Mouse (Mus musculus): Measurements from ENCODE around the gene Gm10964. TPM values are rescaled to one million over a fixed set of nuclear protein-coding genes. Genes with fewer than 3 reads are reported as not detected.
A peak's percentile ranks its signal among the peaks of the same experiment; 100 is the strongest.

Gene Gm10964
- polyA plus RNA-seq, 1 experiment from 2014 or later = not detected

DNA sequence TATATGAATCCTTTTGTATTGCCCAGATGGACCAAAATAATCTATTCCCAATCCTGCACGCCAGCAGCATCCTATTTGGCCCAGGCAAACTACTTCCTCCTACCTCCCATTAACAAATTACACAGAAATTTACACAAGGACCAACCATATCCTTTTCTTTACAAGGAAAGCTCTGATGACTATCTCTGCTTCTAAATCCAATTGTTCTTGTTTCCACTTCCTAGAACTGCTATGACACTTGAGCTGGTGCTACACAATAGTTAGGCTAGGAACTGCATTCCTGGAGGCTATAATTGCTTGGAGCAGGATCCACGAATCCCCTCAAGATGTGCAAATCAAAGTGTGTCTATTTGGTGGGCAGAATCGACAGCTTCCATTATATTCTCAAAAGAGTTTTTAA lies 27.6 kb downstream of the Gm10964 start:
- 84% methylated on average over 3 of the region's 3 CpGs for WGBS
- H3K36me3 ChIP-seq (ENCODE audit: control insufficient read depth, insufficient read depth, low read length) = no peaks in the 10 kb centered on the region
- no peak overlapping the region for H3K27ac ChIP-seq (ENCODE audit: low read length)
- no peak overlapping the region for H3K4me2 ChIP-seq (ENCODE audit: low read depth, low read length)
- H3K4me1 ChIP-seq (ENCODE audit: control insufficient read depth, insufficient read depth, low read length) = peaks cover 8% of the 10 kb centered on the region; the same call in 1 of the 2 replicates
- no peak for ATAC-seq (ENCODE audit: insufficient read depth, low FRiP score)
- no peak overlapping the region for H3K4me3 ChIP-seq (replicated peaks; ENCODE audit: low read length)
- no peaks in the 10 kb centered on the region for H3K27me3 ChIP-seq (ENCODE audit: control insufficient read depth, insufficient read depth, low read length)
- no peak overlapping the region for H3K9ac ChIP-seq (ENCODE audit: low read length)
- no peaks in the 10 kb centered on the region for H3K9me3 ChIP-seq (replicated peaks; ENCODE audit: control insufficient read depth, low read length)

DNA sequence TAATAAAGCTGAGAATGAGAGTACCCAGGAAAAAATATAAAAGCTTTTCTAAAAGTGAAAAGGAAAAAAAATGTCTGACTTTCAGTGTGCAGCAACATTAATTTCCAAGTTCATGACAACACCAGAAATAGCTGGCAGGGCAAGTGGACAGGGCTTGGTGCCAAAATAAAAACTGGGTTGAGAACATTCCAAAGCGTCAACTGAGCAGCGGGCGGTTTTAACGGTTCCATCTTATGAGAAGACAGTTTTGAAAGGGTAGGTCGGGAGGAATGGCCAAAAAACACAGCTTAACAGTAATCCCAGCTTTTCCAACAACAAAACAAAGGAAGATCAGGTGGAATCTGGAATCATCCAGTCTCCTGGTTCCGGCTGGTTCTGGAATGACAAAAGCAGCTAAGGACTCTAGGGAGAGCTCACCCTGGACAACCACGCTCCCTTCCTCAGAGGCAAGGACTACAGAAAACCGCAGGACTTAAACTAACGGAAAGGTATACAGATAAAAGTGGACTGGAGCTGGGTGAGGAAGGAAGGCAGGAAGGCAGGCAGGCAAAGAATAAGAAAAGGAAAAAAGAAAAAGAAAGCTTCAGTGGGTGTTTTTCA lies 32.5 kb downstream of the Gm10964 start:
- Histone ChIP-seq H3K27ac (ENCODE audit: low read length) (peak overlapping the region; percentile 66), H3K4me1 (ENCODE audit: control insufficient read depth, insufficient read depth, low read length) (peaks cover 13% of the 10 kb centered on the region; the same call in 1 of the 2 replicates), H3K4me2 (ENCODE audit: low read depth, low read length) (no peak overlapping the region), H3K4me3 (replicated peaks; ENCODE audit: low read length) (no peak overlapping the region), H3K9ac (ENCODE audit: low read length) (no peak overlapping the region), H3K27me3 (ENCODE audit: control insufficient read depth, insufficient read depth, low read length) (no peaks in the 10 kb centered on the region), H3K36me3 (ENCODE audit: control insufficient read depth, insufficient read depth, low read length) (no peaks in the 10 kb centered on the region), H3K9me3 (replicated peaks; ENCODE audit: control insufficient read depth, low read length) (no peaks in the 10 kb centered on the region)
- 48% methylated on average over 9 of the region's 9 CpGs for whole genome bisulfite sequencing
- no peak for ATAC-seq (ENCODE audit: insufficient read depth, low FRiP score)

DNA sequence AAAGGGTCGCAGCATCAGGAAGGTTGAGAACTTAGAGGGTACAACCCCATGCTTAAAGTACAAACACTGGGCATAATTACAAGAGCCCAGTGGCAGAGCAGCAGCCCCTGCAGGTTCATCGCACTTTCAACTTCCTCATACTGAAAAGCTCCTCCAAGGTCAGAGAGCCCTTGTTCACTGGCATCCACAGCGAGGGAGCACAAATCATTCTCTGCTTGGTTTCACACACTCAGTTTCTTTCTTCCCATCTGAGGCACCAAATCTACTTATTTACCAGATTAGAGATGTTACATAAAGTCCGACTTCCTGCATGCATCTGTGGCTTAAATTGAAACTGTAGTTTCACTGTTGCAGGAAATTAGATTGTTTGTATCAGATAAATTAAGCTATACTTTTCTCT lies 33.7 kb downstream of the Gm10964 start:
- no peak for ATAC-seq (ENCODE audit: insufficient read depth, low FRiP score)

DNA sequence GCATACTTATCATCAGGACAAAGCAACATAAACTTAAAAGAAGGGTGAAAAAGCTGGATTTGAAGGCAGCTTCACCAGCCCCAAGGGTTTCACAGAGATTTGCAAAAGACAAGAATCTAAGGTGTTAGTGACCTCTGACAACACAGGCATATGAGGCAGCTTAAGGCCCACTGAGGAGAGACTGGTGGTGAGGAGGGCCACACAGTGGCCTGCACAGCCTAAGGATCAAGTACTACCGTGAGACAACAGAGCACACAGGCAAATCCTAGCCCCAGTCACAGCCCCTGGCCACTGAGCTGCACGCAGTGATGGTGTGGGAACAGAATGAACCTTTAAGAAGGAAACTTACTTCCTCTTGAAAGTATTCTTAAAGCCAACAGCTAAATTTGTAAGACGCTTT lies 34.3 kb downstream of the Gm10964 start:
- H3K9ac ChIP-seq (ENCODE audit: low read length) = no peak overlapping the region

More for the DNA sequence above, 33.7 kb downstream of the Gm10964 start:
- Histone ChIP-seq H3K4me1 (ENCODE audit: control insufficient read depth, insufficient read depth, low read length) (peaks cover 13% of the 10 kb centered on the region; the same call in 1 of the 2 replicates), H3K9ac (ENCODE audit: low read length) (no peak overlapping the region), H3K4me2 (ENCODE audit: low read depth, low read length) (no peak overlapping the region), H3K27me3 (ENCODE audit: control insufficient read depth, insufficient read depth, low read length) (no peaks in the 10 kb centered on the region), H3K4me3 (replicated peaks; ENCODE audit: low read length) (no peak overlapping the region), H3K9me3 (replicated peaks; ENCODE audit: control insufficient read depth, low read length) (no peaks in the 10 kb centered on the region), H3K27ac (ENCODE audit: low read length) (peak overlapping the region; percentile 38; the same call in 1 of the 2 replicates), H3K36me3 (ENCODE audit: control insufficient read depth, insufficient read depth, low read length) (peaks cover 8% of the 10 kb centered on the region; the same call in 1 of the 2 replicates)
- 75% methylated on average over 4 of the region's 4 CpGs for WGBS

DNA sequence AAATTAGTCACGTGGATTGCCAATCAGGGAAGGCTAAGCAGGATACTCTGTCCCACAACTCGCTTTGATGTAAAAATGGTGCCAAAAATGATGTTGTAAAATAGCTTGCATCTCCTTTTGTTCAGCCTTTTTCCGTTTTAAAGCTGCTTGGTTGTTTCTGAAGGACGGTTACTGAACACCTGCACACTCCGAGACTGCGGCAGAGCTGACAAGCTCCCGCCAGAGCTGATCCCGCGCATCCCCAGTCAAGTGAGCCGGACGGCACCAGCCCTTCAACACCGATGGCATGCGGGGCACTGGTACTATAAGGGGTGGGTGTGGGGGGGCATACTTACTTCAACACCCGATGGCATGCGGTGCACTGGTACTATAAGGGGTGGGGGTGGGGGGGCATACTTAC lies 34.8 kb downstream of the Gm10964 start:
- no peaks in the 10 kb centered on the region for H3K27me3 ChIP-seq (ENCODE audit: control insufficient read depth, insufficient read depth, low read length)
- H3K4me3 ChIP-seq (replicated peaks; ENCODE audit: low read length) = no peak overlapping the region
- H3K4me2 ChIP-seq (ENCODE audit: low read depth, low read length) = no peak overlapping the region
- WGBS = 85% methylated on average over 15 of the region's 15 CpGs
- no peak for ATAC-seq (ENCODE audit: insufficient read depth, low FRiP score)
- no peak overlapping the region for H3K27ac ChIP-seq (ENCODE audit: low read length)
- H3K9ac ChIP-seq (ENCODE audit: low read length) = no peak overlapping the region
- peaks cover 11% of the 10 kb centered on the region for H3K36me3 ChIP-seq (ENCODE audit: control insufficient read depth, insufficient read depth, low read length)
- peaks cover 13% of the 10 kb centered on the region; the same call in 1 of the 2 replicates for H3K4me1 ChIP-seq (ENCODE audit: control insufficient read depth, insufficient read depth, low read length)
- no peaks in the 10 kb centered on the region for H3K9me3 ChIP-seq (replicated peaks; ENCODE audit: control insufficient read depth, low read length)

More for the DNA sequence above, 34.3 kb downstream of the Gm10964 start:
- no peak for ATAC-seq (ENCODE audit: insufficient read depth, low FRiP score)
- H3K27me3 ChIP-seq (ENCODE audit: control insufficient read depth, insufficient read depth, low read length) = no peaks in the 10 kb centered on the region
- no peak overlapping the region for H3K4me3 ChIP-seq (replicated peaks; ENCODE audit: low read length)
- H3K4me1 ChIP-seq (ENCODE audit: control insufficient read depth, insufficient read depth, low read length) = peaks cover 13% of the 10 kb centered on the region; the same call in 1 of the 2 replicates
- H3K36me3 ChIP-seq (ENCODE audit: control insufficient read depth, insufficient read depth, low read length) = peaks cover 11% of the 10 kb centered on the region
- H3K27ac ChIP-seq (ENCODE audit: low read length) = peak overlapping the region; percentile 32
- WGBS = 73% methylated on average over 3 of the region's 3 CpGs
- H3K4me2 ChIP-seq (ENCODE audit: low read depth, low read length) = no peak overlapping the region
- no peaks in the 10 kb centered on the region for H3K9me3 ChIP-seq (replicated peaks; ENCODE audit: control insufficient read depth, low read length)

DNA sequence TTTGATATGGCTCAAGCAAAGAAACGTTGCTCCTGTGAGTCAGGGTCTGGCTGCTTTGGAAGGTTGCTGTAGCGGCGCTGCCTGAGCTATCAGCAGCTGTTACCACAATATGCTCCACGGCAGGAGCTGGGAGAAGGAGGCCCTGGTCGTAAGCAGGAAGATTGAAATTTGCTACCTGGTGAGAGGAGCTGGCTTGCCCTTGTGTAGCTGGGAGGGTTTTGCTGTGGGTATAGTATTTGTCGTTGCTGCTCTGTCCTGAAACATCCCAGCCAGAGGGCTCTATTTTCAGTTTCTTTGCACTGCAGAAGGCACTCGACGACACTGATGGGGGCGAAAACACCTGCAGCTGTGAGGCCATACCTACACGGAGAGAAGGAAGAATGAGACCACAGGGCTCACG lies 38.8 kb downstream of the Gm10964 start:
- Histone ChIP-seq H3K27ac (ENCODE audit: low read length) (no peak overlapping the region), H3K4me3 (replicated peaks; ENCODE audit: low read length) (no peak overlapping the region), H3K27me3 (ENCODE audit: control insufficient read depth, insufficient read depth, low read length) (no peaks in the 10 kb centered on the region), H3K4me1 (ENCODE audit: control insufficient read depth, insufficient read depth, low read length) (0 out of 2 replicates have a peak, but pooled peaks cover 3% of the 10 kb centered on the region), H3K9me3 (replicated peaks; ENCODE audit: control insufficient read depth, low read length) (no peaks in the 10 kb centered on the region), H3K4me2 (ENCODE audit: low read depth, low read length) (no peak overlapping the region), H3K9ac (ENCODE audit: low read length) (no peak overlapping the region), H3K36me3 (ENCODE audit: control insufficient read depth, insufficient read depth, low read length) (peaks cover 11% of the 10 kb centered on the region)
- WGBS = 82% methylated on average over 11 of the region's 11 CpGs
- no peak for ATAC-seq (ENCODE audit: insufficient read depth, low FRiP score)

DNA sequence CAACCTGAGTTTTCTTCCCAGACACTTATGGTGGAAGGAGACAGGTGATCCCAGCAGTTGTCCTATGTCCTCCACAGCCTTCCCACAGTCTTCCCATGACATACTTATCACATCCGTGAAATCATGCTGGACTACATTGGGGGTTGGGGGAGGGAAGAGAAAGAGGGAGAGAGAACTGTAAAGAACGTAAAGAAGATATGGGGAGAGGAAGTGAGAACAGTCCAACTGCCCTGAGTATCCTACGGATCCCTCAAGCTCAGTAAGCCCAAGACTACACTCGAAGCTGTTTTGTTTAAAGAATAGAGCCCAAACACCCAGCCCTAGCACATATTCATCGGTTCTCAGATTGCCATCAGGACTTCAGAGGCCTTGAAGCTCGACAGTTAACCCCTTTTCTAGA lies 39.5 kb downstream of the Gm10964 start:
- H3K27ac ChIP-seq (ENCODE audit: low read length) = no peak overlapping the region
- no peaks in the 10 kb centered on the region for H3K27me3 ChIP-seq (ENCODE audit: control insufficient read depth, insufficient read depth, low read length)
- no peaks in the 10 kb centered on the region for H3K9me3 ChIP-seq (replicated peaks; ENCODE audit: control insufficient read depth, low read length)
- H3K4me1 ChIP-seq (ENCODE audit: control insufficient read depth, insufficient read depth, low read length) = peaks cover 7% of the 10 kb centered on the region; the same call in 1 of the 2 replicates
- H3K4me2 ChIP-seq (ENCODE audit: low read depth, low read length) = no peak overlapping the region
- peaks cover 11% of the 10 kb centered on the region for H3K36me3 ChIP-seq (ENCODE audit: control insufficient read depth, insufficient read depth, low read length)
- no peak for ATAC-seq (ENCODE audit: insufficient read depth, low FRiP score)
- no peak overlapping the region for H3K9ac ChIP-seq (ENCODE audit: low read length)
- WGBS = 70% methylated on average over 6 of the region's 6 CpGs
- no peak overlapping the region for H3K4me3 ChIP-seq (replicated peaks; ENCODE audit: low read length)

DNA sequence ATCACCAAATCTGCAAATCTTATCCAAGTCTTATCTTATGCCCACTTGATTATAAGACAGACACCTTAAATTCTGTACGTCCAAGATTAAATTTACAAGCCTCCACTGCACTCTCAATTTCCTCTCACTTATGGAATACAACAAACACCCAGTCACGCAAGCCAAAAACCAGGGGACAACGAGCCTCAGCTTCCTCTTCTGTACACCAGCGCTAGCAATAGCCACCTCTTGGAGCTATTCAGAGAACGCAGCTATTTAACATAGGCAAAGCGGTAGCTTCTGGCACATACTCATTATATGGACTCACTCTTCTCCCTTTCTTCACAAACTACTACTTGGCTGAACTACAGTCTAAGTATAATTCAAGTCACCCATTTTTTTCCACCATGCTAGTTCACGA lies 40.0 kb downstream of the Gm10964 start:
- ATAC-seq (ENCODE audit: insufficient read depth, low FRiP score) = no peak
- Histone ChIP-seq H3K4me1 (ENCODE audit: control insufficient read depth, insufficient read depth, low read length) (peaks cover 12% of the 10 kb centered on the region; the same call in 1 of the 2 replicates), H3K36me3 (ENCODE audit: control insufficient read depth, insufficient read depth, low read length) (peaks cover 11% of the 10 kb centered on the region), H3K27ac (ENCODE audit: low read length) (no peak overlapping the region), H3K9me3 (replicated peaks; ENCODE audit: control insufficient read depth, low read length) (no peaks in the 10 kb centered on the region), H3K4me2 (ENCODE audit: low read depth, low read length) (no peak overlapping the region), H3K9ac (ENCODE audit: low read length) (no peak overlapping the region), H3K27me3 (ENCODE audit: control insufficient read depth, insufficient read depth, low read length) (no peaks in the 10 kb centered on the region), H3K4me3 (replicated peaks; ENCODE audit: low read length) (no peak overlapping the region)
- WGBS = 79% methylated on average over 7 of the region's 7 CpGs

DNA sequence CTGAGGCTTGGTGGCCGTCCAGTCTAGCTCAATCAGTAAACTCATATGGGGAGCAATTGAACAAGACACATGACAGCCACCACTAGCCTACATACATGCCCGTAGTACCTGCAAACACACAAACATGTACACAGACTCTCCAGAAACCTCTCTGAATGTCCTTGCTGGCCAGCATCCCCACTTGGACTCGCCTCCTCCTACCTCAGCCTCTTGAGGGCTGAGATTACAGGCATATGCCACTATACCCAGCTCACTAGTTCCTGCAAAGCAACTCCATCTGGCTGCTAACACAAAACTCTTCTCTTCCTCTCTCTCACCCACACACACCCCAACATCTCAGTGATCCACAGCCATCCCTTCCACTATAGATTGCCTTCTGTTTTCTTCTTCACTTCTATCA lies 41.1 kb downstream of the Gm10964 start:
- no peak overlapping the region for H3K9ac ChIP-seq (ENCODE audit: low read length)
- no peak overlapping the region for H3K4me3 ChIP-seq (replicated peaks; ENCODE audit: low read length)
- no peak overlapping the region for H3K4me2 ChIP-seq (ENCODE audit: low read depth, low read length)
- peaks cover 11% of the 10 kb centered on the region for H3K36me3 ChIP-seq (ENCODE audit: control insufficient read depth, insufficient read depth, low read length)
- H3K9me3 ChIP-seq (replicated peaks; ENCODE audit: control insufficient read depth, low read length) = no peaks in the 10 kb centered on the region
- no peaks in the 10 kb centered on the region for H3K27me3 ChIP-seq (ENCODE audit: control insufficient read depth, insufficient read depth, low read length)
- 91% methylated on average over 3 of the region's 3 CpGs for WGBS
- H3K4me1 ChIP-seq (ENCODE audit: control insufficient read depth, insufficient read depth, low read length) = peaks cover 12% of the 10 kb centered on the region; the same call in 1 of the 2 replicates
- no peak overlapping the region for H3K27ac ChIP-seq (ENCODE audit: low read length)
- no peak for ATAC-seq (ENCODE audit: insufficient read depth, low FRiP score)
